Mouse (Mus musculus): Measurements from ENCODE around the gene Grwd1.

GRCm38 (mm10) chr7:45793240-45793639, 37.5 kb downstream of the Grwd1 start:
- no peak for TF ChIP-seq CTCF (IDR thresholded peaks at IDR 0.05; ENCODE audit: extremely low read depth, insufficient read depth, insufficient read length, insufficient replicate concordance)
- TF ChIP-seq POLR2A (IDR thresholded peaks at IDR 0.05; ENCODE audit: low read depth, low read length), result no peak
